Mouse (Mus musculus) embryonic facial prominence, embryonic 14.5 days (tissue): ENCODE measurements around the gene Stxbp5. TPM values are rescaled to one million over a fixed set of nuclear protein-coding genes. Genes with fewer than 3 reads are reported as not detected.

Source experiments
- ATAC-seq: fragments of 200-750 bp; cut with Nextera tagmentation; 2 replicates; pipeline ENCODE4 v1.8.0; 2017; ENCODE audit warnings: low read depth, moderate number of reproducible peaks, moderate TSS enrichment
- DNase-seq: peaks from one replicate; pipeline ENCODE4 v3.0.0-alpha.2; 2015; ENCODE audit warnings: low spot score
- H3K27ac ChIP-seq: fragments of 300-500 bp; sonication (generic); replicated peaks from 2 replicates; pipeline ENCODE4 v1.5.1; 2014; ENCODE audit warnings: low read depth, mild to moderate bottlenecking, low read length, moderate library complexity
- H3K27me3 ChIP-seq: fragments of 300-500 bp; sonication (generic); replicated peaks from 2 replicates; pipeline ENCODE4 v1.6.1; 2014; ENCODE audit warnings: low read length; ENCODE audit not compliant: control insufficient read depth, insufficient read depth
- H3K36me3 ChIP-seq: fragments of 300-500 bp; sonication (generic); 2 replicates; pipeline ENCODE4 v1.6.1; 2014; ENCODE audit warnings: low read length, mixed read lengths; ENCODE audit not compliant: control insufficient read depth, insufficient read depth
- H3K4me1 ChIP-seq: fragments of 300-500 bp; sonication (generic); 2 replicates; pipeline ENCODE4 v1.6.1; 2014; ENCODE audit warnings: antibody characterized with exemption, low read length; ENCODE audit not compliant: control insufficient read depth, insufficient read depth
- H3K4me2 ChIP-seq: fragments of 300-500 bp; sonication (generic); 2 replicates; pipeline ENCODE4 v1.6.1; 2014; ENCODE audit warnings: low read depth, mild to moderate bottlenecking, low read length, moderate library complexity, mixed read lengths
- H3K4me3 ChIP-seq: fragments of 300-500 bp; sonication (generic); 2 replicates; pipeline ENCODE4 v1.5.1; 2014; ENCODE audit warnings: low read depth, mild to moderate bottlenecking, low read length
- H3K9ac ChIP-seq: fragments of 300-500 bp; sonication (generic); 2 replicates; pipeline ENCODE4 v1.6.1; 2014; ENCODE audit warnings: low read depth, mild to moderate bottlenecking, low read length, moderate library complexity, mixed read lengths
- H3K9me3 ChIP-seq: fragments of 300-500 bp; sonication (generic); 2 replicates; pipeline ENCODE4 v1.6.1; 2016; ENCODE audit warnings: low read length; ENCODE audit not compliant: control insufficient read depth
- WGBS: fragments of 180-500 bp; shearing (Covaris S2); extraction: QIAGEN DNeasy Blood & Tissue Kit; methylation state at CpG from one replicate; pipeline ENCODE4 v1.1.7; 2014; 5-methylcytosine and 5-hydroxymethylcytosine counted together
- polyA plus RNA-seq: library from polyadenylated mRNA; unstranded; fragments of >200 nt; fragmentation: Nextera tagmentation; extraction: Ambion mirVana; gene quantifications from 2 replicates; pipeline ENCODE4 v1.2.1, GENCODE M21; 2014

Gene Stxbp5
- polyA plus RNA-seq, 1 experiment from 2014 or later = 7.4 TPM

DNA sequence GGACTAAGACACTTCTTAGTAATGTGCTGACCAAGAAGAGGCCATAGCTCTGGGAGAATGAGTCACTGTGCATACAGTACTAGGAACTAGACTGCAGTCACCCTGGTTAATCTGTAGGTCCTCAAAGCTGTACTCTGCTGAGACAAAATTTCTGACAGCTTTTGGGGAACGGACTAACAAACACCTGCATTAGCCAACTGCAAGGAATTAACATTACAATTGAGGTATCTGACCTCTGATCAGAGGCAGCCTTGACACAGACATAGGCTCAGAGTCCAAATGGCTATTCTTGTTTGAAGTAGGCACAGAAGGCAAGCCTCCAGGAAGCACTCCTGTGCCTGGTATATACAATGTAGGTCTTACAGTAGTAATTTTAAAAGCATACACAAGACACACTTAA is 99.3 kb downstream of the Stxbp5 start:
- Histone ChIP-seq H3K27me3 (no peaks in the 10 kb centered on the region), H3K9ac (no peak overlapping the region), H3K27ac (no peak overlapping the region), H3K36me3 (peaks cover 26% of the 10 kb centered on the region), H3K4me3 (no peak overlapping the region), H3K4me2 (no peak overlapping the region), H3K9me3 (no peaks in the 10 kb centered on the region), H3K4me1 (no peaks in the 10 kb centered on the region)
- ATAC-seq (no peak), DNase-seq (no peak)
- WGBS = 65% methylated on average over 1 of the region's 1 CpGs

DNA sequence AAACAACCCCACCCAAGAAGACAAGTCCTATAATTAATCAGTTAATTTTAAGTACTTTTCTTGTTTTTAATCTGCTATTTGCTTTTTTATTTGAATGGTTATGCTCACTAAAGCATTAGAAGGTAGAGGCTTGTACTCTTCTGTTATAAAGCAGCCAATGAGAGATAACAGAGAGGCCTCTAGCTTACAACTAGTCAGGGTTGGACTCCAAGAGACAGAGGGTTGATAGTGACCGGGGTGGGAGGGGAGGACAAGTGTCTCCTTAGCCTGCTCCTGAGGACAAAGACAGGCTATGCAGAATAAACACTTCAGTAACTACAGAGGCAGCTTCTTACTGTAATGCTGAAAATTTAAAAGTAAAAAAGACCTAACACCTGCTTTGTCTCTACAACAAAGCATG is 101.8 kb downstream of the Stxbp5 start:
- no peak for ATAC-seq
- Histone ChIP-seq H3K4me3 (no peak overlapping the region), H3K9me3 (no peaks in the 10 kb centered on the region), H3K36me3 (peaks cover 32% of the 10 kb centered on the region), H3K4me2 (no peak overlapping the region), H3K4me1 (no peaks in the 10 kb centered on the region), H3K27ac (no peak overlapping the region), H3K27me3 (no peaks in the 10 kb centered on the region), H3K9ac (no peak overlapping the region)
- DNase-seq = no peak
- 95% methylated on average over 1 of the region's 1 CpGs for WGBS

DNA sequence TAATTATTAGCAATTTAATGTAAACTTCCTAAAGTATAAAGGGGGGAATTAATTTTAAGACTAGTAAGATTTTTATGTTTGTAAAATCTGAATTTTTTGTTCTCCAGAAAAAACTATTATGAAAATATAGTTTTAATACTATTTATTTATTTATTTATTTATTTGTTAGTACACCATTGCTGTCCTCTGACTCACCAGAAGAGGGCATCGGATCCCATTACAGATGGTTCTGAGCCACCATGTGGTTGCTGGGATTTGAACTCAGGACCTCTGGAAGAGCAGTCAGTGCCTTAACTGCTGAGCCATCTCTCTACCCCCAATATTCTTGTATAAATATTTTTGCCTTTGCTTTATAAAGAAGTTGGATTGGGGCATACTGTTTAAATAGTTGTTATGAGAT is 104.5 kb downstream of the Stxbp5 start:
- H3K36me3 ChIP-seq = peaks cover 39% of the 10 kb centered on the region
- no peak overlapping the region for H3K4me2 ChIP-seq
- ATAC-seq = no peak
- H3K9ac ChIP-seq = no peak overlapping the region
- H3K9me3 ChIP-seq = no peaks in the 10 kb centered on the region
- DNase-seq = no peak
- H3K27ac ChIP-seq = no peak overlapping the region
- H3K27me3 ChIP-seq = no peaks in the 10 kb centered on the region
- no peaks in the 10 kb centered on the region for H3K4me1 ChIP-seq
- 94% methylated on average over 1 of the region's 1 CpGs for WGBS
- H3K4me3 ChIP-seq = no peak overlapping the region

- H3K4me3 ChIP-seq = no peak overlapping the region
- no peak for DNase-seq
- no peaks in the 10 kb centered on the region for H3K9me3 ChIP-seq
- no peaks in the 10 kb centered on the region for H3K4me1 ChIP-seq
- ATAC-seq = no peak
- H3K36me3 ChIP-seq = peaks cover 43% of the 10 kb centered on the region
- no peak overlapping the region for H3K9ac ChIP-seq
- H3K27me3 ChIP-seq = no peaks in the 10 kb centered on the region
- H3K27ac ChIP-seq = no peak overlapping the region
- no peak overlapping the region for H3K4me2 ChIP-seq
Observed at GRCm38 (mm10) chr10:9794429-9794828, 106.5 kb downstream of the Stxbp5 start.

DNA sequence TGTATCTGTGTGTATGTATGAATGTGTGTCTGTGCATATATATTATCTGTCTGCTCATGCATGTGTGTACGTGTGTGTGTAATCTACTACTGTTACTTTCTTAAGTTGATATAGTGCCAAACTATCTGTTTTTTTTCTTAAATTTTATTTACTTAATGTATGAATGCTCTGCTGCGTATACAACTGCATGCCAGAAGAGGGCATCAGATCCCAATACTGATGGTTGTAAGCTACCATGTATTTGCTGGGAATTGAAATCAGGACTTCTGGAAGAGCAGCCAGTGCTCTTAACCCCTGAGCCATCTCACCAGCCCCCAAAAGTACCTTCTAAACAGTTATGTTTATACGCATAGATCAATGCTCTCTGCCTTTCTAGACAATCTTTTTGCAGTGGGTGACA is 109.9 kb downstream of the Stxbp5 start:
- Histone ChIP-seq H3K9ac (no peak overlapping the region), H3K4me3 (no peak overlapping the region), H3K36me3 (peaks cover 24% of the 10 kb centered on the region), H3K4me1 (no peaks in the 10 kb centered on the region), H3K9me3 (no peaks in the 10 kb centered on the region), H3K4me2 (no peak overlapping the region), H3K27me3 (no peaks in the 10 kb centered on the region), H3K27ac (no peak overlapping the region)
- ATAC-seq = no peak
- WGBS = 91% methylated on average over 3 of the region's 3 CpGs
- DNase-seq = no peak

DNA sequence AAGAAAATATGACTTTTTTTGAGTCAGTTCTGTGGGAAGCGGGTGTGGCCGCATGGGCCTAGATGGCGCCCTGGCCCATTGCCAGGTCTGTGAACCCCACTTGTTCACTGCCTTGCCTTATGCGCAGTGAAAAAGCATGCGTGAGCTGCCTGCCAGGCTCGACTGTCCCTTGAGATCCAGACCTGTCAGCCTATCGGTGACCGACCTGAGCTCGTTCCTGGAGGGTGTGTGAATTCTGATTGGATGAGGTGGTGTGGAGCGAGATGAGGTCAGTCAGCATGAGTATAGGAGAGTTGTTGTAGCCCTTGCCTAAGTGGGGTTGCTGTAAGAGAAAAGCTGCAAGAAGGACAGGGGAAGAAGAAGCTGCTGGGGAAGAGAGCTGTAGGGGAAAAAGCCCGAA is 114.4 kb downstream of the Stxbp5 start:
- no peak for DNase-seq

GRCm38 (mm10) chr10:9785651-9786050 is 115.2 kb downstream of the Stxbp5 start:
- Histone ChIP-seq H3K27me3 (no peaks in the 10 kb centered on the region), H3K36me3 (peaks cover 8% of the 10 kb centered on the region; the same call in 1 of the 2 replicates), H3K4me1 (no peaks in the 10 kb centered on the region), H3K9ac (no peak overlapping the region), H3K4me3 (no peak overlapping the region), H3K4me2 (no peak overlapping the region), H3K27ac (no peak overlapping the region), H3K9me3 (no peaks in the 10 kb centered on the region)
- WGBS = 74% methylated on average over 6 of the region's 6 CpGs
- peak; percentile 14 for DNase-seq
- no peak for ATAC-seq

More for the DNA sequence above, 114.4 kb downstream of the Stxbp5 start:
- Histone ChIP-seq H3K36me3 (peaks cover 13% of the 10 kb centered on the region), H3K4me2 (no peak overlapping the region), H3K4me3 (no peak overlapping the region), H3K9ac (no peak overlapping the region), H3K27me3 (no peaks in the 10 kb centered on the region), H3K9me3 (no peaks in the 10 kb centered on the region), H3K4me1 (no peaks in the 10 kb centered on the region), H3K27ac (no peak overlapping the region)
- WGBS = 83% methylated on average over 11 of the region's 11 CpGs
- ATAC-seq = no peak

- ATAC-seq = no peak
- H3K36me3 ChIP-seq = no peaks in the 10 kb centered on the region
- no peaks in the 10 kb centered on the region for H3K4me1 ChIP-seq
- H3K27me3 ChIP-seq = no peaks in the 10 kb centered on the region
- no peak overlapping the region for H3K4me3 ChIP-seq
- DNase-seq = no peak
- H3K9ac ChIP-seq = no peak overlapping the region
- H3K4me2 ChIP-seq = no peak overlapping the region
- no peaks in the 10 kb centered on the region for H3K9me3 ChIP-seq
- 66% methylated on average over 4 of the region's 4 CpGs for WGBS
- H3K27ac ChIP-seq = no peak overlapping the region
Observed at GRCm38 (mm10) chr10:9779864-9780263, 121.0 kb downstream of the Stxbp5 start.

GRCm38 (mm10) chr10:9770261-9770660 is 130.6 kb downstream of the Stxbp5 start:
- DNase-seq (no peak), ATAC-seq (no peak)
- Histone ChIP-seq H3K4me3 (no peak overlapping the region), H3K36me3 (peaks cover 31% of the 10 kb centered on the region; the same call in 1 of the 2 replicates), H3K27me3 (no peaks in the 10 kb centered on the region), H3K9ac (no peak overlapping the region), H3K4me2 (no peak overlapping the region), H3K9me3 (no peaks in the 10 kb centered on the region), H3K4me1 (no peaks in the 10 kb centered on the region), H3K27ac (no peak overlapping the region)
- 56% methylated on average over 12 of the region's 12 CpGs for WGBS
